Mouse (Mus musculus) G1E (cell line): ENCODE measurements at regions not wholly inside any gene's neighbourhood (a gene's known extent, or its start where the extent isn't known, plus 50 kb on each side); places are given as distances from the start of the nearest gene placed in this dataset.

Experiments
- CTCF ChIP-seq: IDR thresholded peaks from 2 replicates; pipeline ENCODE4 v1.5.1; 2012; ENCODE audit warnings: low read depth, low read length, inconsistent platforms, mixed read lengths
- GATA1 ChIP-seq: IDR thresholded peaks from 2 replicates; pipeline ENCODE4 v1.6.1; 2012; ENCODE audit warnings: borderline replicate concordance, low read length, inconsistent platforms, mixed read lengths
- GATA2 ChIP-seq: IDR thresholded peaks from 2 replicates; pipeline ENCODE4 v1.6.1; 2012; ENCODE audit warnings: low read depth, low read length, inconsistent platforms, borderline replicate concordance

- TF ChIP-seq CTCF (no peak), GATA1 (no peak), GATA2 (no peak)
These were observed 166.2 kb downstream of the Emx2 start for GRCm38 (mm10) chr19:59624288-59624795.
